Mouse (Mus musculus): ENCODE results near the gene Dapk2. TPM values are rescaled to one million over a fixed set of nuclear protein-coding genes. Genes with fewer than 3 reads are reported as not detected.

Dapk2 gene
- polyA plus RNA-seq, 1 experiment from 2014 or later: 5.9 TPM

GRCm38 (mm10) chr9:66293319-66293718 is 135.3 kb downstream of the Dapk2 start:
- no peak overlapping the region for H3K27ac ChIP-seq (ENCODE audit: low read depth)
- H3K4me1 ChIP-seq (ENCODE audit: insufficient read depth): no peaks in the 10 kb centered on the region
- no peak overlapping the region for H3K9ac ChIP-seq
- H3K4me3 ChIP-seq (ENCODE audit: low read depth, low read length): no peak overlapping the region
- H3K9me3 ChIP-seq (ENCODE audit: low read depth, low read length): no peaks in the 10 kb centered on the region
- no peak overlapping the region for H3K4me2 ChIP-seq
- no peak for TF ChIP-seq CTCF (IDR thresholded peaks at IDR 0.05; ENCODE audit: low read depth)
- H3K27me3 ChIP-seq (ENCODE audit: insufficient read depth, low read length): no peaks in the 10 kb centered on the region
- DNase-seq (no peak), ATAC-seq (ENCODE audit: insufficient read depth) (no peak)
- 75% methylated on average over 2 of the region's 2 CpGs for whole genome bisulfite sequencing
- H3K36me3 ChIP-seq (ENCODE audit: insufficient read depth): no peaks in the 10 kb centered on the region

DNA sequence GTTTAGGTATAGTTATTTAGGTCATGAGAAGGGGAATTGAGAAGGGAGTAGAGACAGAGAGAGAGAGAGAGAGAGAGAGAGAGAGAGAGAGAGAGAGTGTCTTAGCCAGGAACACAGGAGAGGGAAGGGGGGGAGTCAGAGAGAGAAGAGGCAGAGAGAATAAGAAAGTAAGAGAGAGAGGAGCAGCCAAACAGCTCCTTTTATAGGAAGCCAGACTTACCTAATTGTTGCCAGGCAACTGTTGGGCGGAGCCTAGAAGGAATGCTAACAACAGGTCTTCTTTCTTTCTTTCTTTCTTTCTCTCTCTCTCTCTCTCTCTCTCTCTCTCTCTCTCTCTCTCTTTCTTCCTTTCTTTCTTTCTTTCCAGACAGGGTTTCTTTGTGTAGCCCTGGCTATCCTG is 136.2 kb downstream of the Dapk2 start:
- TF ChIP-seq CTCF (IDR thresholded peaks at IDR 0.05; ENCODE audit: low read depth): no peak
- WGBS: 92% methylated on average over 1 of the region's 1 CpGs
- no peak overlapping the region for H3K27ac ChIP-seq (ENCODE audit: low read depth)

GRCm38 (mm10) chr9:66294980-66295410 is 137.0 kb downstream of the Dapk2 start:
- DNase-seq (peak; percentile 63), ATAC-seq (ENCODE audit: insufficient read depth) (peak; percentile 69; the same call in 1 of the 2 replicates)
- no peak for TF ChIP-seq CTCF (IDR thresholded peaks at IDR 0.05; ENCODE audit: low read depth)
- Histone ChIP-seq H3K27ac (ENCODE audit: low read depth) (no peak overlapping the region), H3K4me1 (ENCODE audit: insufficient read depth) (no peaks in the 10 kb centered on the region), H3K9me3 (ENCODE audit: low read depth, low read length) (no peaks in the 10 kb centered on the region), H3K36me3 (ENCODE audit: insufficient read depth) (no peaks in the 10 kb centered on the region), H3K4me3 (ENCODE audit: low read depth, low read length) (no peak overlapping the region), H3K4me2 (no peak overlapping the region), H3K27me3 (ENCODE audit: insufficient read depth, low read length) (no peaks in the 10 kb centered on the region), H3K9ac (no peak overlapping the region)
- 1% methylated on average over 3 of the region's 3 CpGs for WGBS

More for the DNA sequence above, 136.2 kb downstream of the Dapk2 start:
- Histone ChIP-seq H3K9ac (no peak overlapping the region), H3K27me3 (ENCODE audit: insufficient read depth, low read length) (no peaks in the 10 kb centered on the region), H3K4me1 (ENCODE audit: insufficient read depth) (no peaks in the 10 kb centered on the region), H3K36me3 (ENCODE audit: insufficient read depth) (no peaks in the 10 kb centered on the region), H3K9me3 (ENCODE audit: low read depth, low read length) (no peaks in the 10 kb centered on the region), H3K4me2 (no peak overlapping the region), H3K4me3 (ENCODE audit: low read depth, low read length) (no peak overlapping the region)
- no peak for DNase-seq
- ATAC-seq (ENCODE audit: insufficient read depth): no peak

- no peak for ATAC-seq (ENCODE audit: insufficient read depth)
- no peak overlapping the region for H3K27ac ChIP-seq (ENCODE audit: low read depth)
- WGBS: 72% methylated on average over 6 of the region's 6 CpGs
Measured at GRCm38 (mm10) chr9:66295577-66296120, 137.6 kb downstream of the Dapk2 start.

GRCm38 (mm10) chr9:66298783-66299182 is 140.8 kb downstream of the Dapk2 start:
- H3K9me3 ChIP-seq (ENCODE audit: low read depth, low read length): no peaks in the 10 kb centered on the region
- no peak overlapping the region for H3K4me3 ChIP-seq (ENCODE audit: low read depth, low read length)
- no peaks in the 10 kb centered on the region for H3K27me3 ChIP-seq (ENCODE audit: insufficient read depth, low read length)
- DNase-seq: no peak
- H3K9ac ChIP-seq: no peak overlapping the region
- no peaks in the 10 kb centered on the region for H3K4me1 ChIP-seq (ENCODE audit: insufficient read depth)
- no peak overlapping the region for H3K4me2 ChIP-seq
- no peak for TF ChIP-seq CTCF (IDR thresholded peaks at IDR 0.05; ENCODE audit: low read depth)
- ATAC-seq (ENCODE audit: insufficient read depth): no peak
- no peaks in the 10 kb centered on the region for H3K36me3 ChIP-seq (ENCODE audit: insufficient read depth)
- 84% methylated on average over 4 of the region's 4 CpGs for WGBS
- H3K27ac ChIP-seq (ENCODE audit: low read depth): no peak overlapping the region

More at GRCm38 (mm10) chr9:66295577-66296120, 137.6 kb downstream of the Dapk2 start:
- Histone ChIP-seq H3K36me3 (ENCODE audit: insufficient read depth) (no peaks in the 10 kb centered on the region), H3K4me3 (ENCODE audit: low read depth, low read length) (no peak overlapping the region), H3K4me2 (no peak overlapping the region), H3K27me3 (ENCODE audit: insufficient read depth, low read length) (no peaks in the 10 kb centered on the region), H3K9me3 (ENCODE audit: low read depth, low read length) (no peaks in the 10 kb centered on the region), H3K9ac (no peak overlapping the region), H3K4me1 (ENCODE audit: insufficient read depth) (no peaks in the 10 kb centered on the region)
- no peak for TF ChIP-seq CTCF (IDR thresholded peaks at IDR 0.05; ENCODE audit: low read depth)
- DNase-seq: no peak

- ATAC-seq (ENCODE audit: insufficient read depth) (no peak), DNase-seq (no peak)
- Histone ChIP-seq H3K4me2 (no peak overlapping the region), H3K36me3 (ENCODE audit: insufficient read depth) (no peaks in the 10 kb centered on the region), H3K27ac (ENCODE audit: low read depth) (no peak overlapping the region), H3K4me1 (ENCODE audit: insufficient read depth) (no peaks in the 10 kb centered on the region), H3K4me3 (ENCODE audit: low read depth, low read length) (no peak overlapping the region), H3K9me3 (ENCODE audit: low read depth, low read length) (no peaks in the 10 kb centered on the region), H3K9ac (no peak overlapping the region), H3K27me3 (ENCODE audit: insufficient read depth, low read length) (no peaks in the 10 kb centered on the region)
- 77% methylated on average over 2 of the region's 2 CpGs for WGBS
- no peak for TF ChIP-seq CTCF (IDR thresholded peaks at IDR 0.05; ENCODE audit: low read depth)
Measured at GRCm38 (mm10) chr9:66300448-66301027, 142.5 kb downstream of the Dapk2 start.

DNA sequence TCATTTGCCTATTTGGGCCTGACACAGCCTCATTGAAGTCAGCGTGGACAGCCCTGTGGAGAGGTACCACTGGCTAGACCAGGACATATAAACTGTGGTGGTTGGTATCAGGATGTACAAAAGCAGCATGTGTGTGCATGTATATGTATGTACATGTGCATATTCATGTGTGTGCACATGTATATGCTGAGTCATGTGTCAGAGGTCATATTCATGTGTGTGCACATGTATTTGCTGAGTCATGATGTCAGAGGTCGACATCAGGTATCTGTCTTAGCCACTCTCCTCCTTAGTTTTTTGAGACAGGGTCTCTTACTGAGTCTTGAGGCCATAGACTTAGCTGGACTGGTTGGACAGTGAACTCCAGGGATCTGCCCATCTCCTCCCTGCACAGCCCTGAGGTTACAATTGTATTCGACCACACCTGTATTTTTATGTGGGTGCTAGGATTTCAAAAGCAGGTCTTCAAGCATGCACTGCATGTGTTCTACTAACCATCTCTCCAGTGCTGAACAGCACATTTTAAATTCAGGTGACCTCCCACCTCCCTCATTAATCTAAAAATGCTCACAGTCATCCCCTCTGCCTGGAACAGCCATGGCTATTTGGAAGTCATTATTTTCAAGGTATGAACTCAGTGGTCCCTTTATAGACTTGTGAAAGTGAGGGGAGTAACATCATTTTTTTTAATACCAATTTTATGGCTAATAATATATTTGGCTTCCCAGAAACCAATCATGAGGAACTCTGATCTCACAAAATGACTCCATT is 146.5 kb downstream of the Dapk2 start:
- H3K9me3 ChIP-seq (ENCODE audit: low read depth, low read length): no peaks in the 10 kb centered on the region
- H3K36me3 ChIP-seq (ENCODE audit: insufficient read depth): no peaks in the 10 kb centered on the region
- DNase-seq (no peak), ATAC-seq (ENCODE audit: insufficient read depth) (no peak)
- no peak for TF ChIP-seq CTCF (IDR thresholded peaks at IDR 0.05; ENCODE audit: low read depth)
- no peak overlapping the region for H3K4me3 ChIP-seq (ENCODE audit: low read depth, low read length)
- H3K27ac ChIP-seq (ENCODE audit: low read depth): no peak overlapping the region
- no peak overlapping the region for H3K9ac ChIP-seq
- WGBS: 82% methylated on average over 3 of the region's 3 CpGs
- H3K4me2 ChIP-seq: no peak overlapping the region; the same call in 1 of the 2 replicates
- H3K4me1 ChIP-seq (ENCODE audit: insufficient read depth): no peaks in the 10 kb centered on the region
- no peaks in the 10 kb centered on the region for H3K27me3 ChIP-seq (ENCODE audit: insufficient read depth, low read length)

Measured in lung, embryonic 14.5 days (tissue).